8 mouse cellular contexts compared by ENCODE assay signal in the genomic region with DNA sequence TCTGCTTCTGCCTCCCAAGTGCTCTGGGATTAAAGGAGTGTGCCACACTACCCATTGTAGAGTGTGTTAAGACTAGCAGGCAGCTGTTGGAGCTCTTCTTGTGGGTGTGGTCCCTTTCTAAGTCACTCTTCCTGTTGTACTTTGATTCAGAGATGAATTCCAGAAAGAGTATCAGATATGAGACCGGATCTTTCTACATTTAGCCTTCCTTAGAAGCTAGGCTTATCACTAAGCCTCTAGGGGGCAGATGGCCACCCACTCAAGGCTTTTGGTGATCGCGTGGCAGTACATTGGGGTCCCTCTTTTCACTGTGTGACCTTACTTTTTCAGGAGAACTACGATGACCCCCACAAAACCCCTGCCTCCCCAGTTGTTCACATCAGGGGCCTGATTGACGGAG. TPM values are rescaled to one million over a fixed set of nuclear protein-coding genes. Genes with fewer than 3 reads are reported as not detected.
A peak's percentile ranks its signal among the peaks of the same experiment; 100 is the strongest.
DNase-seq lines count a peak whose midpoint lies in the region; ATAC-seq and TF ChIP-seq lines count a peak whose summit lies in the region.

No protein-coding gene starts in this region.

- no peak for ATAC-seq in kidney, embryonic 16.5 days (ENCODE audit: low FRiP score, low TSS enrichment)
- ATAC-seq in embryonic facial prominence, embryonic 15.5 days (ENCODE audit: insufficient number of reproducible peaks, low FRiP score, low TSS enrichment, low read depth), result no peak
- ATAC-seq in intestine, embryonic 16.5 days, result no peak
- no peak for ATAC-seq in megakaryocyte progenitor cell, adult 5-6 weeks (replicated peaks; ENCODE audit: poor library complexity)

- H3K27ac ChIP-seq in kidney, embryonic 16.5 days (ENCODE audit: low read length), result no peak overlapping the region
- H3K27ac ChIP-seq in embryonic facial prominence, embryonic 15.5 days (replicated peaks), result peak overlapping the region; percentile 28; the same call in 1 of the 2 replicates
- H3K27ac ChIP-seq in intestine, embryonic 16.5 days (ENCODE audit: low read length), result peak overlapping the region; percentile 97; the same call in 1 of the 2 replicates

- 72% methylated on average over 5 of the region's 5 CpGs for whole genome bisulfite sequencing in kidney, embryonic 16.5 days
- 68% methylated on average over 5 of the region's 5 CpGs for WGBS in embryonic facial prominence, embryonic 15.5 days
- 64% methylated on average over 5 of the region's 5 CpGs for WGBS in intestine, embryonic 16.5 days

- no peak for DNase-seq in kidney, postnatal 25 days
- DNase-seq in adipocyte (ENCODE audit: low spot score), result no peak
- no peak for DNase-seq in urinary bladder, postnatal 25 days (ENCODE audit: low spot score)

- no peaks in the 10 kb centered on the region for H3K9me3 ChIP-seq in kidney, embryonic 16.5 days (ENCODE audit: low read length)
- no peaks in the 10 kb centered on the region for H3K9me3 ChIP-seq in embryonic facial prominence, embryonic 15.5 days (replicated peaks)
- no peaks in the 10 kb centered on the region for H3K9me3 ChIP-seq in intestine, embryonic 16.5 days (ENCODE audit: control insufficient read depth, low read length)

- H3K4me2 ChIP-seq in kidney, embryonic 16.5 days (replicated peaks; ENCODE audit: low read depth, low read length), result peak overlapping the region; percentile 92
- peak overlapping the region; percentile 75 for H3K4me2 ChIP-seq in embryonic facial prominence, embryonic 15.5 days (replicated peaks)
- peak overlapping the region; percentile 78 for H3K4me2 ChIP-seq in intestine, embryonic 16.5 days (ENCODE audit: low read depth, low read length)
- H3K4me2 ChIP-seq in myocyte (ENCODE audit: low read depth), result peak overlapping the region; percentile 93

- peaks cover 67% of the 10 kb centered on the region for H3K79me2 ChIP-seq in myocyte (ENCODE audit: control insufficient read depth, insufficient read depth)

- no peak for TF ChIP-seq POLR2A in myocyte (IDR thresholded peaks at IDR 0.05; ENCODE audit: insufficient read length, low read depth)

- peaks cover 57% of the 10 kb centered on the region for H3K4me1 ChIP-seq in kidney, embryonic 16.5 days (ENCODE audit: insufficient read depth, low read length)
- H3K4me1 ChIP-seq in embryonic facial prominence, embryonic 15.5 days, result peaks cover 62% of the 10 kb centered on the region
- peaks cover 50% of the 10 kb centered on the region for H3K4me1 ChIP-seq in intestine, embryonic 16.5 days (ENCODE audit: control insufficient read depth, insufficient read depth, low read length)

- peak overlapping the region; percentile 86 for H3K4me3 ChIP-seq in kidney, embryonic 16.5 days (ENCODE audit: low read length)
- H3K4me3 ChIP-seq in embryonic facial prominence, embryonic 15.5 days (replicated peaks), result peak overlapping the region; percentile 79
- peak overlapping the region; percentile 73 for H3K4me3 ChIP-seq in intestine, embryonic 16.5 days (ENCODE audit: low read length)
- peak overlapping the region; percentile 67 for H3K4me3 ChIP-seq in myocyte

- no peaks in the 10 kb centered on the region for H3K27me3 ChIP-seq in kidney, embryonic 16.5 days (ENCODE audit: insufficient read depth, low read length)
- H3K27me3 ChIP-seq in embryonic facial prominence, embryonic 15.5 days, result no peaks in the 10 kb centered on the region
- H3K27me3 ChIP-seq in intestine, embryonic 16.5 days (replicated peaks; ENCODE audit: control insufficient read depth, insufficient read depth, low read length), result no peaks in the 10 kb centered on the region
- H3K27me3 ChIP-seq in myocyte (ENCODE audit: control insufficient read depth, insufficient read depth, insufficient read length), result no peaks in the 10 kb centered on the region

- peak overlapping the region; percentile 97 for H3K9ac ChIP-seq in kidney, embryonic 16.5 days (replicated peaks; ENCODE audit: low read length)
- H3K9ac ChIP-seq in embryonic facial prominence, embryonic 15.5 days, result 0 out of 2 replicates have a peak overlapping the region, but pooled peaks have one; percentile 68
- H3K9ac ChIP-seq in intestine, embryonic 16.5 days (ENCODE audit: low read depth, low read length), result peak overlapping the region; percentile 92

- no peak overlapping the region for H3ac ChIP-seq in myocyte (ENCODE audit: control insufficient read depth, insufficient read length)

- peaks cover 55% of the 10 kb centered on the region for H3K36me3 ChIP-seq in kidney, embryonic 16.5 days (ENCODE audit: insufficient read depth, low read length)
- H3K36me3 ChIP-seq in embryonic facial prominence, embryonic 15.5 days, result peaks cover 50% of the 10 kb centered on the region
- H3K36me3 ChIP-seq in intestine, embryonic 16.5 days (ENCODE audit: control insufficient read depth, insufficient read depth, low read length), result peaks cover 44% of the 10 kb centered on the region
- H3K36me3 ChIP-seq in myocyte (ENCODE audit: control insufficient read depth, insufficient read depth), result peaks cover 55% of the 10 kb centered on the region

TF ChIP-seq in myocyte, 11 proteins besides CTCF, POLR2A, EP300 and RAD21:
- no peak for TF ChIP-seq MAX (IDR thresholded peaks at IDR 0.05; ENCODE audit: low read depth)
- TF ChIP-seq REST (IDR thresholded peaks at IDR 0.05; ENCODE audit: insufficient read depth, insufficient read length), result no peak
- peak in 2 of 3 experiments; percentile 30 to 65 for TF ChIP-seq MYOD1 (IDR thresholded peaks at IDR 0.05; ENCODE audit: control insufficient read depth in 1 of 3, insufficient read length in 2 of 3, low read depth in 2 of 3)
- no peak for TF ChIP-seq CEBPB (IDR thresholded peaks at IDR 0.05; ENCODE audit: insufficient read depth, poor library complexity, severe bottlenecking)
- TF ChIP-seq E2F4 (IDR thresholded peaks at IDR 0.05; ENCODE audit: insufficient read depth), result no peak
- no peak for TF ChIP-seq USF1 (IDR thresholded peaks at IDR 0.05; ENCODE audit: low read depth)
- TF ChIP-seq TCF3 (IDR thresholded peaks at IDR 0.05; ENCODE audit: insufficient read length, low read depth), result no peak
- TF ChIP-seq POLR2AphosphoS2 (IDR thresholded peaks at IDR 0.05; ENCODE audit: insufficient read length, low read depth), result no peak
- no peak for TF ChIP-seq TCF12 (IDR thresholded peaks at IDR 0.05; ENCODE audit: insufficient read depth, poor library complexity, severe bottlenecking)
- peak in 1 of 3 experiments; percentile 31 for TF ChIP-seq MYOG (IDR thresholded peaks at IDR 0.05; ENCODE audit: control insufficient read depth in 1 of 3, insufficient read depth in 1 of 3, insufficient read length in 2 of 3, low read depth in 2 of 3)
- TF ChIP-seq SRF (IDR thresholded peaks at IDR 0.05; ENCODE audit: control insufficient read depth, insufficient read length, low read depth), result no peak
TF ChIP-seq in myocyte: peak in this region for 2.

RNA-seq across cellular contexts. Expression of gene Hnrnpl, which starts 4.6 kb away (rescaled TPM):
- polyA plus RNA-seq in kidney, embryonic 16.5 days (2015; fragmentation: Nextera tagmentation; extraction: Ambion mirVana), result 204 and 224 TPM in 2 replicates
- 211 and 225 TPM in 2 replicates for polyA plus RNA-seq in embryonic facial prominence, embryonic 15.5 days (2015; fragmentation: Nextera tagmentation; extraction: Ambion mirVana)
- 142 and 146 TPM in 2 replicates for polyA plus RNA-seq in intestine, embryonic 16.5 days (2015; fragmentation: Nextera tagmentation; extraction: Ambion mirVana)
- 230 TPM for polyA plus RNA-seq in myocyte (2012; fragmentation: generic; extraction: Trizol)
- 419 and 433 TPM in 2 replicates for total RNA-seq in megakaryocyte progenitor cell, adult 5-6 weeks (2015)
- total RNA-seq in megakaryocyte progenitor cell, adult 5-6 weeks (2017), result 342 and 343 TPM in 2 replicates

RNA-seq across cellular contexts. Expression of gene Ech1, which starts 12.1 kb away (rescaled TPM):
- polyA plus RNA-seq in kidney, embryonic 16.5 days (2015; fragmentation: Nextera tagmentation; extraction: Ambion mirVana), result 198 and 214 TPM in 2 replicates
- polyA plus RNA-seq in embryonic facial prominence, embryonic 15.5 days (2015; fragmentation: Nextera tagmentation; extraction: Ambion mirVana), result 226 and 231 TPM in 2 replicates
- 347 and 378 TPM in 2 replicates for polyA plus RNA-seq in intestine, embryonic 16.5 days (2015; fragmentation: Nextera tagmentation; extraction: Ambion mirVana)
- 132 TPM for polyA plus RNA-seq in myocyte (2012; fragmentation: generic; extraction: Trizol)
- 139 and 180 TPM in 2 replicates for total RNA-seq in megakaryocyte progenitor cell, adult 5-6 weeks (2015)
- total RNA-seq in megakaryocyte progenitor cell, adult 5-6 weeks (2017), result 93.3 and 110 TPM in 2 replicates

RNA-seq across cellular contexts. Expression of gene Lgals4, which starts 20.7 kb away (rescaled TPM):
- 10.8 and 12.8 TPM in 2 replicates for polyA plus RNA-seq in kidney, embryonic 16.5 days (2015; fragmentation: Nextera tagmentation; extraction: Ambion mirVana)
- polyA plus RNA-seq in embryonic facial prominence, embryonic 15.5 days (2015; fragmentation: Nextera tagmentation; extraction: Ambion mirVana), result 15.4 and 18.0 TPM in 2 replicates
- 2,407 and 2,590 TPM in 2 replicates for polyA plus RNA-seq in intestine, embryonic 16.5 days (2015; fragmentation: Nextera tagmentation; extraction: Ambion mirVana)
- 3.0 TPM for polyA plus RNA-seq in myocyte (2012; fragmentation: generic; extraction: Trizol)
- 16.1 and 22.9 TPM in 2 replicates for total RNA-seq in megakaryocyte progenitor cell, adult 5-6 weeks (2015)
- 4.3 and 7.0 TPM in 2 replicates for total RNA-seq in megakaryocyte progenitor cell, adult 5-6 weeks (2017)

RNA-seq across cellular contexts. Expression of gene Rinl, which starts 24.2 kb away (rescaled TPM):
- polyA plus RNA-seq in kidney, embryonic 16.5 days (2015; fragmentation: Nextera tagmentation; extraction: Ambion mirVana), result 7.0 and 7.7 TPM in 2 replicates
- polyA plus RNA-seq in embryonic facial prominence, embryonic 15.5 days (2015; fragmentation: Nextera tagmentation; extraction: Ambion mirVana), result 3.8 and 4.7 TPM in 2 replicates
- 5.2 and 5.9 TPM in 2 replicates for polyA plus RNA-seq in intestine, embryonic 16.5 days (2015; fragmentation: Nextera tagmentation; extraction: Ambion mirVana)
- polyA plus RNA-seq in myocyte (2012; fragmentation: generic; extraction: Trizol), result 0.12 TPM
- total RNA-seq in megakaryocyte progenitor cell, adult 5-6 weeks (2015), result 47.6 and 48.3 TPM in 2 replicates
- 53.9 and 56.3 TPM in 2 replicates for total RNA-seq in megakaryocyte progenitor cell, adult 5-6 weeks (2017)

RNA-seq across cellular contexts. Expression of gene Nfkbib, which starts 45.6 kb away (rescaled TPM):
- polyA plus RNA-seq in kidney, embryonic 16.5 days (2015; fragmentation: Nextera tagmentation; extraction: Ambion mirVana), result 48.5 and 53.2 TPM in 2 replicates
- polyA plus RNA-seq in embryonic facial prominence, embryonic 15.5 days (2015; fragmentation: Nextera tagmentation; extraction: Ambion mirVana), result 42.8 and 47.1 TPM in 2 replicates
- 46.2 and 49.1 TPM in 2 replicates for polyA plus RNA-seq in intestine, embryonic 16.5 days (2015; fragmentation: Nextera tagmentation; extraction: Ambion mirVana)
- 59.3 TPM for polyA plus RNA-seq in myocyte (2012; fragmentation: generic; extraction: Trizol)
- total RNA-seq in megakaryocyte progenitor cell, adult 5-6 weeks (2015), result 14.7 and 18.4 TPM in 2 replicates
- total RNA-seq in megakaryocyte progenitor cell, adult 5-6 weeks (2017), result 12.3 and 15.7 TPM in 2 replicates

Comparison
In these comparisons a context has a peak if more than half of its experiments do, and no peak if none do; other contexts are left out.
1. RNA of gene Lgals4, which starts 20.7 kb away (polyA plus RNA-seq): 2,407 to 2,590 TPM in intestine, embryonic 16.5 days; 15.4 to 18.0 TPM in embryonic facial prominence, embryonic 15.5 days, 10.8 to 12.8 TPM in kidney, embryonic 16.5 days and 3.0 TPM in myocyte (single experiment); every median in the first group is over 100 times any median in the second.
2. Peak in every context shown above with its lines, with median percentiles within 50 percentile points of each other: H3K4me2 ChIP-seq, H3K4me3 ChIP-seq and H3K9ac ChIP-seq.